Mouse (Mus musculus) embryo, embryonic 9.5 days (tissue): Measurements from ENCODE around the gene Rpl28.
"Not testable (repeated sequence)": the region's sequence is repeated elsewhere in the genome, so short reads cannot be mapped to it uniquely, and the experiment has no call there.

Source experiments
- DNase-seq: peaks from one replicate; pipeline ENCODE4 v3.0.0-alpha.2; 2017; ENCODE audit errors: extremely low spot score

The Rpl28 gene

DNA sequence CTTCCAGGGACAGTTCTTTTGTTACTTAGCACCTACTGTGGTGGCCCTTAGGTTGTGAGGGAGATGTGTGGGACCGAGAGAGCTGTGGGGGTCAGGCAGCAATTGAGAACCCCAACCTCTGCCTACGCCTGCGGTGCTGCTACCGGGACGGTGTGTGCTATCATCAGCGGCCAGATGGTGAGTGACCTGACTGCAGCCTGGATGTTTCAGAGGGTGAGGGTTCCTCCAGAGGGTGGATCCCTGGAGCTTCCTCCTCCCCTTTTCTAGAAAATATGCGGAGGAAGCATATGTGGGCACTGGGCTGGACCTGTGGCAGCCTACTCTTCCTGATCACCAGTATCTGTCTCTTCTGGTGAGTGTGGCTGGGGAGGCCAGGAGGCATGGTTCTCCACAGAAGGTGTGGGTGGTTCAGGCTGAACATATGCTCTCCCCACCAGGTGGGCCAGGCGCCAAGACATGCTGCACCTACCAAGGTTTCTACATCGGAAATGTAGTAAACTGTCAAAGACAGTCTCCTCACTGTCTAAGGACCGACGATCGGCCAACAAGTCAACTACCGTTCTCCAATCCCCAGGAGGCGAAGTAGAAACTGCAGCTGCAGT lies 8.9 kb upstream of the Rpl28 start:
- DNase-seq: no peak

DNA sequence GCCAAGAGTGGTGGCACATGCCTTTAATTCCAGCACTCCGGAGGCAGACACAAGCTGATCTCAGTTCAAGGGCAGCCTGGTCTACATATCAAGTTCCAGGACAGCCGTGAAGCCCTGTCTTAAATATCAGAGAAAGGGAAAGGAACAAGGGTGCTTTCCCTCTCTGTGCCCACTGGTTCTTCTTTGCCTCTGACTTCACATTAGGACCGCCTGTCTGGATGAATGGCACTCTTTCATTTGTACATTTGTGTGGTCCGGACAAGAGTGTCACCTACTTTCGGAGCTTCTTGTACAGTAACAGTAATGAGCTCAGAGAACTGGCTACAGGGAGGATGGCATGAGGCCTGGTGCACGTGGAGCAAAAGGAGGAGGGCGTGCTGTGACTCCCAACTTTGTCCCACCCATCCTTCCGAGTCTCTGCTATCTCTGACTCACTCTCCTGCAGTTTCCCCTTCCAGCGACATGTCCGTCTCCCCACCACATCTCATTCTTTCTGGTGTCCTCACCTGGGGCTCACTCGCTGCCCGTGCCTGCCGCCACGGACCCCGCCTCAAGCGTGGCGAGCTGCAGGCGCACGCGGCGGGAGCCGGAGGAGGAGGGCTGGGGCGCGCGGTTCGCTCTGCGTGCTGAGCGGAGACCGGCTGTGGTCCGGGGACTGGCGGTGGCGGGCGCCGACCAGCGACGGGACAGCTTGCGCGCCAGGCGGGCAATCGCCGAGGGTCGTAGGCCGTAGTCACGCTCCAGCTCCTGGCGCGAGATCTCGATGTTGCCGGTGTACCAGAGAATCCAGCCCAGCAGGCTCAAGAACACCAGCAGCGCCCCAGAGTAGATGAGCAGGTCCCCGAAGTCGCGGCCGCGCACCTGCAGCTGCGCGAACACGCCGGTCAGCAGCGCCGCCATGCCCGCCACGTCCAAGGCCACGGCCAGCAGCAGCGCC lies 3.9 kb upstream of the Rpl28 start:
- DNase-seq: peak; percentile 75

DNA sequence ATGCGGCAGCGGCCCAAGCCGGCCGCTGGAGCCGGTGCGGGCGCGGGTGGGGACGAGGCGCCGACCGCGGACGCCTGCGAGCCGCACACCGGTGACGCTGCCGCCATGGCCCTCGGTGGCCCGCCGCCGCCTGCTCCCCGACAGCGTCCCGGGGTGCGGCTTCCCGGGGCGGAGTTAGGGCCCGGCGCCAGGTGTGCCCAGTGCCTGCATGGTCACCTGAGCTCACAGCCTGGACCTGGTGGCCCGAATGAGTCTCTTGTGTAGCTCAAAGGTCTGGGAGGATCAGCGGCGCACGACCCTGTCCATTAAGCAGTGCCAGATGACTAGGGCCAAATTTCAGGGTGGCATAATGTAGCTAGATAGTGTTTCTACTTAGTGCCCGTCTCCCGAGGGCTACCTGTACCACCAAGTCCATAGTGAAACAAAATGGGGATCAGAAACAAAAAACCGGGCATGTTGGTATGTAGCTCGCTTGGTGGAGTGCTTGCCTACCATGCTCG lies 3.2 kb upstream of the Rpl28 start, which contains the start of gene Tmem238:
Tmem238 (minus strand) TSS at position 221 of the 500 bp plus-strand sequence.
- DNase-seq: peak; percentile 42

DNA sequence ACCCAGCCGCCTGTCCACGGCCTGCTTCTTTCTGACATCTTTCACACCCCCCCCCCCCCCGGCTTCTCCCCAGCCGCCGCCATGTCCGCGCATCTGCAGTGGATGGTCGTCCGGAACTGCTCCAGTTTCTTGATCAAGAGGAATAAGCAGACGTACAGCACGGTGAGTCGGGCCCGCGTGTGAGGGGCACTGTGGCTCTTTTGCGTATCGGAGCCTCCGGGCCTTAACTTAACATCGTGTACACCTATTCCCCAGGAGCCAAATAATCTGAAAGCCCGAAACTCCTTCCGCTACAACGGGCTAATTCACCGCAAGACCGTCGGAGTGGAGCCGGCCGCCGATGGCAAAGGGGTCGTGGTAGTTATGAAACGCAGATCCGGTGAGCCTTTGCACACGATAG lies 574 bp downstream of the Rpl28 start:
- DNase-seq: not testable (repeated sequence)

DNA sequence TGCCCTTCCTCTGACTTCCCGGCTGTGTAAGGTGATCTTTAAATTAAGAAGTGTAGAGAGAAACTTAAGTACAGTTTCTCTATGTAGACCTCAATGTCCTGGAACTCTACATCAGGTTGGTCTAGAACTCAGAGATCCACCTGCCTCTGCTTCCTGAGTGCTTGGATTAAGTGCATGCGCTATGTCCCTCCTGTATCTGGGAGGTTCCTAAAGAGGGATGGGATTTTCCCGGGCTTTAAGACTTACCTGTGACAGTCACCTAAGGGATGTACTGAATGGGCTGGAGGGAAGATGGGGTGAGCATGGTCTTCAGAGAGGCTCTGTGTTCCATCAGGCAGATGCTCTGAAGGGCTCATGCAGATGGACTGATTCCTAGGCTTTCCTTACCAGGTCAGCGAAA lies 1.0 kb downstream of the Rpl28 start:
- no peak for DNase-seq

DNA sequence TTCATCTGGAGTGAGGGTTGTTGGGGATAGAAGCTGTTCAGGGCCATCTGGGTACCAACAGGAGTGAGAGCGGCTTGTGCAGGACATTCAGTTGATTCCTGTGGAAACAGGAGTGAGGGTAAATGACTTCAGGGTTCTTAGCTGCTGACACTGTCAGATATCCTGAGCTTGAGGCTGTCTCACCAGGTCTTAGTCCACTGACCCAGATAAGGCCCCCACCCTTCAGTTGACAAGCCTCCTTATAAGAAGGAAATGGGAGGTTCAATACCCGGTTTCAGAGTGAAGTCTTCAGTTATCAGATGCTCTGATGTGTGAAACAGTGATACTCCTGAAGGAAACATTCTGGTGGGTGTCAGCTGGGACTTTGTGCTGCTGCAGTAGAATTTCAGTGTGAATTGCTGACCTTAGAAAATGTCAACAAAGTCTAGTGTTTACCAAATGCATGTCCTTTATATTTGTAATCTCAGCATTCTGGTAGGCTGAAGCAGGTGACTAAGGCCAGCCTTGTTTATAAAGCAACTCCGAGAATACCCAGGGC lies 2.0 kb downstream of the Rpl28 start:
- DNase-seq: no peak

DNA sequence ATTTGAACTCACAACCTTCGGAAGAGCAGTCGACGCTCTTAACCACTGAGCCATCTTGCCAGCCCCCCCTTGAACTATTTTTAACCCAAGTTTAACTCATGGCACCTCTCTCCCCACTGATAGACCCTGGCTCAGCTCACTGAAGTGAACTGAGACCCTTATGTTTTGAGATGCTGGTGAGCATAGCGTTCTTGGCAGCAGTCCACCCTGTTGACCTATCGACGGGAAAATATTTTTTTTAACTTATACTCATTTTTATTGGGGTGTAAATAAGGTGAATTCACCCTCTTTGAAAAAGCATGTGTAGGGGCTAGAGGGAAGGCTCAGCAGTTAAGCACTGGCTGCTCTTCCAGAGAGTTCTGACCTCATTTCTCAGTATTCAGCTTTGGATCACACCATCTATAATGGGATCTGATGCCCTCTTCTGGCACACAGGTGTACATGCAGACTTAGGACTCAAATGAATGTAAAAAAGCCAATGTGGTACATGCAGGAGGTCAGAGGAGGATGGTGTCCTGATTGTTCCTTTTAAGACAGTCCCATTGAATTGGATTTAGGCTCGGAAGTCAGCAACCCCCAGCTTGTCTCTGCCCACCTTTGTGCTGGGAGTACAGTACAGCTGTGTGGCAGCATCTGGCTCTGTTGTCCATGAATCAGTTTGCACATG lies 3.2 kb downstream of the Rpl28 start:
- peak; percentile 54 for DNase-seq

DNA sequence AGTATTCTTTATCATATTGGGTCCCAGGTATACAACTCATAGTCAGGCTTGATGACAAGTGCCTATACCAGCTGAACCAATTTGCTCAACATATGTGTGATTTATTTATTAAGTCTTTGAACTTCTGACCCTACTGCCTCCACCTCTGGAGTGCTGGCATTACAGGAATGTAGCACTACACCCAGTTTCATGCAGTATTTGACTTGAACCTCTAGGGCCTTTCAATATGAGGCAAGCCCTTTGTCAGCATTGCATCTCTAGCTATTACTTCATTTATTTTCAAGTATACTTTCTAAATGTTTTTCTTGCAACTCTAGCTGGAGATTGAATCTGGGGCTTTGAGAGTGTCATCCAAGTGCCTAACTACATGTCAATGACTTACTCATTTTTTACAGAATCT lies 9.6 kb downstream of the Rpl28 start:
- DNase-seq: no peak

DNA sequence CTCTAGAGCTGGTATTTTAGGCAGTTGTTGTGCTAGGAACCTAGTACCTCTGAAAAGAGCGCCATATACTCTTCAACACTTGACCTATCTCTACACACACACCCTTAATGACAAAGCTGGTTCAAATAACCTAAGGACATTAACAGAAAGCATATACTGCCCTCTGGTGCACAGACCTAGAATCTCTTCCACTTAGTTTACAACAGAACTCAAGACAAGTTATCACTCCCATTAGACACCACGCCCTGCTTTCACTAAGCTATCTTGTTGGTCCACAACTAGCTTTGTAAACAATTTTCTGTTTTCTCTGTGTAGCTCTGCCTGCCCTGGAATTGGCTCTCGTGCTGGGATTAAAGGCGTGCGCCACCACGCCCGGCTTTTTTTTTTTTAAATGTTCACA lies 14.0 kb downstream of the Rpl28 start:
- DNase-seq: peak; percentile 42

DNA sequence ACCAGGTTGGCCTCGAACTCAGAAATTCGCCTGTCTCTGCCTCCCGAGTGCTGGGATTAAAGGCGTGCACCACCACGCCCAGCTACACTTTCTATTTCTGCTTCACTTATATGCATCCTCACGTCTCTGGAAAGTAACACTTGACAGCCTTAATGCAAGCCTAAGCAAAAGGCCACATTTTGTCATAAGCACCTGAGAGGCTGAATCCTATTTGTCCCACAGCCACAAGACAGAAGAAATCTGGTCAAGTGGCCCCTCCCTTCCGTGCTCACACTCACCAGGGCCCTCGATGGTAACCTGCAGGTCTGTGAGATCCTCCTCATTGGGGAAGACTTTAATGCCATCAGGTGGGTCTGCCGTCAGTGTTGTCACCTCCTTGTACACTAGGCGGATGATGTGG lies 18.5 kb downstream of the Rpl28 start:
- DNase-seq: not testable (repeated sequence)

DNA sequence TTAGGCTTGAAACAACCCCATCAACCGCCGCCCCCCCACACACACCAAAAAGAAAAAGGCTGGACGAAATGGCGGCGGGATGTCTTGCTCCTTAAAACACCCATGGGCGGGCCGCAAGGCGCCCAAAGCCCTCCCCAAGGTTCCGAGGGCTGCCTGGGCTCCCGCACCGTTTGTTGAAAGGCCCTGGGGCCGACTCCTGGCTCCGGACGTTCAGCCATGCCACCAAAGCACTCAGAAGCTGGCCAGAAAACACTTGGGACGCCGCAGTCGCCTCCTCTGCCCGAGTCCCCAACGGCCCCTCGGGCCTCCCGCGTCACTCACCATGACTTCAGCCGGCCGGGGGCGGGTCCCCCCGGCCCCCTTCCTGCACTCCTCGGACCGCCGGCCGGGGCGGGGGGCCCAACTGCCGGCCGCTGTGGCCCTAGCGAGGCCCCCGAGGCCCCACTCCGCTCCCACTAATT lies 19.2 kb downstream of the Rpl28 start:
- no peak for DNase-seq

DNA sequence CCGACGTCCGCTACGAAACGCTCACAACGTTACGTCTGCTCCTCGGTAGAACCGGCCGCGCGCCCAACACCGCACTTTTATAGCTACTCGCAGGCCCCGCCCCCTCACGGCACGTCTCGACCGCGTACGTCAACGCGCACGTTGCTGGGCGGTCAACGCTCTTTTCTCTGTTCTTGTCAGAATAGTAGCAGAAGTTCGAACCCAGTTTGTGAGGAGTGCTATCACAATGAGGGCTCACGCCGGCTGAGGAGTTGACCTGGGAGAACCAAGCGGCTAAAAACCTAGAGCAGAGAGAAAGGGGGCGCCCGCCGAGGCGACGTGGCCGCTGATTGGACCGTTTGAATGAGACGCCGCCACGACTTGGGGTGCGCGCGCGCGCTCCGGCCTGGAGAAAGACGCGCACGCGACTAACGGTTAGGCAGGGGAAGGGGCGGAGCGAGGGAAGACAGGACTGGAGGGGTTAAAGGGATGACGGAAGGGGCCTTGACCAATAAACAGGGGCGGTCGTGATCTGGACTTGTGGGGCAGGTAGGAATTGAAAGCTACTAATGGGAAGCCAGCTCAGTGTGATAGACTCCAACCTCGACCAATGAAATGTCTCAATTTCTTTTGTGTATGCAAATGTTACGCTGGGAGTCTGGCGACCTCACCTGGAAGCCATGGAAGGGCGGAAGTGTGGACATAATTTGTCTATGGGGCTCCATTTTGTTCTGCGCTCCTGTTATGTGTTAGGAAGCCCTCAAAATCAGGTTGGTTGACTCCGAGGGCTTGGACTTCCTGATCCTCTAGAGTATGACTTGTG lies 19.8 kb downstream of the Rpl28 start, which contains the start of gene Ube2s:
Ube2s (minus strand) TSS at position 288 of the 802 bp plus-strand sequence.
- peak; percentile 99 for DNase-seq

DNA sequence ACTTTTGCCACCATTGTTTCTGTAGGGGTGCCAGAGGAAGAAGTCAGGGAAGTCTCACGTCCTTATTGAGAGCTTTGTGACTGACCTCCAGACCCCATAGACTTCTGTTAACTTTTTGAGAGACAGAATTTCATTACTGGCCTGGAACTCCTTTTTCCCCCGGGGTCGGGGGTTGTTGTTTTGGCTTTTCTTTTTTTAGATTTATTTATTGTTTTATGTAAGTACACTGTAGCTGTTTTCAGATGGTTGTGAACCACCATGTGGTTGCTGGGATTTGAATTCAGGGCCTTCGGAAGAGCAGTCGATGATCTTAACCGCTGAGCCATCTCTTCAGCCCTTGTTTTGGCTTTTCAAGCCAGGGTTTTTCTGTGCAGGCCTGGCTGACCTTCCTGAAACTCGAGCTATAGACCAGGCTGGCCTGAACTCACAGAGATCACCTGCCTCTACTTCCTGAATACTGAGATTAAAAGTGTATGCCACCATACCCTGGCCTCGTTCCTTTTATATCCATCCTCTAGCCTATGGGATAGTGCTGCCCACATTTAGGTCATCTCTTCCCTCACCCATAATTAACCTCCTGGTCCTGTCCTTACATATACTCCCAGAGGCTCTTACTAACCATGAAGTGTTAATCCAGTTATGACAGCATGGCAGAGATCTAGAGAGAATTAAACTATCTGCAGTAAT lies 20.6 kb downstream of the Rpl28 start:
- DNase-seq: no peak

DNA sequence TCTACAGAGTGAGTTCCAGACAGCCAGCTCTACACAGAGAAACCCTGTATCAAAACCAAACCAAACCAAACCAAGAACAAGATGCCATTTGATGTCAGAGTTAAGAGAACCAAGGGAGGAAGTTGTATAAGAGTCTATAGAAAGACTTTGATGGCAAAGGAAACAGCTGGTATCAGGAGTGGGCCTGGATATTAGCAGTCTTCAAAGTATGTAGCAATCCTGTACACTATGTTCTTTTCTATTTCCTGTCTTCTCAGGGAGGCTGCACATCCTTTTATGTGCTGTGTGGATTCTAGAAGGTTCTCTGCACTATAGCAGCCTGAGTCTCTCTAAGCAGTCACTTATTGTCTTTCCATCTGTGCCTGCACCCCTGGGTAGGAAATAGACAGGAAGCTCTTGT lies 23.9 kb downstream of the Rpl28 start:
- DNase-seq: no peak

DNA sequence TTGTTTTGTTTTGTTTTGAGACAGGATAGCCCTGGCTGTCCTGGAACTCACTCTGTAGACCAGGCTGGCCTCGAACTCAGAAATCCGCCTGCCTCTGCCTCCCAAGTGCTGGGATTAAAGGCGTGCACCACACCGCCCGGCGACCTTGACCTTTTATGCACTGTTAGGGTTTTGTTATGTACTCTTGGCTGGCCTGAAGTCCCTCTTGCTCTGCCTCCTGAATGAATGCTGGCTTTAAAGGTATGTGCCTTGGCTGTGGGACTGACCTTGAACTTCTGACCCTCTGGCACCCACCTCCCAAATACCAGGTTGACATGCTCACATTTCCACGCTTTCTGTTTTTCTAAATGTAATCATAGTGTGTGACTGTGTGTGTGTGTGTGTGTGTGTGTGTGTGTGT lies 28.3 kb downstream of the Rpl28 start:
- DNase-seq: not testable (repeated sequence)

DNA sequence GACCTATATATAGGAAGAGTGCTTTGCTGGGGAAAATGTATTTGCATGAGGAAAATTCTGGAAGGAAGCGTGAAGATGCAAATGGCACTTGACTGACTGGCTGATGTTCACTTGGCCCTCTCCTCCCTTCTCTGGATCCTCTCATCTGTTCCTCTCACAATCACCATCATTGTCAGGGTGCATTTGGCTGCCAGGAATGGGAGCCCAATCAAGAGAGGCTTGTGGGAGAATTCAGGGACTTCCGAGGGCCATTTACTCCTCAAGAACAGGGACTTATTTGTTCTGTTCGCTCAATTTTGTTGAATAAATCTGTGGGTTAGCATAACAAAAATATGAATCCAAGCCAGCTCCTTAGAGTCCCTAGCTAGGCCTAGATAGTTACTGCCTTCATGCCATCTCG lies 29.0 kb downstream of the Rpl28 start:
- DNase-seq: no peak

DNA sequence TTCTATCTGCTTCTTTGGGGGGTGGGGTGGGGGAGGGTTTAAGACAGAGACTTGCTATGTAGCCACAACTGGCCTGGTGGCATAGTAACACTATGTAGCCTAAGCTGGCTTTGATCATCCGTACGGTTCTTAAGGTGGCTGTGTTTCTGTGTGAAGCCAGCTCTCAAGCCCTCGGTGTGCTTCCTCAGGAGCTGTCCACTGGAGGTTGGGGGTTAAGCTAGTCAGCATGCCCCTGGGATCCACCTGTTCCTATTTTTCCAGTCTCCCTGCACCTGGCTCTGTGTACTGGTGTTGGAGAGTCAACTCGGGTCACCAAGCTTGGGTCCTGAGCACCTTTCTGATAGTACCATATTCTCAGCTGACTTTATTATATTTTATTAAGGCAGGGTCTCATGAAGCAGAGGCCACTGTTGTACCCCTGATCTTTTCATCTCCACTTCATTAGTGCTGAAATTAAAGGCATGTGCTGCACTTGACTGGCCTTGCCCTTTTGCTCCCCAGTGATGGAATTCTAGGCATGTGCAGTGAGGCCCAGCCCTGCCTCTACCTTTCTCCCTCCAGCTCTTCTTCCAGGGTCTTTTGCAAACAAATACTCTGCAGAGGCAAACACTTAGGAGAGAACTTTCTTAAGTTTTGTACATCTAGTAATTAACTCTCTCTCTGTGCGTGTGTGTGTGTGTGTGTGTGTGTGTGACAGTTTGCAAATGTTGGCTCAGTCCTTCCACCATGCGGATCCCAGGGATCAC lies 29.7 kb downstream of the Rpl28 start:
- DNase-seq: no peak

DNA sequence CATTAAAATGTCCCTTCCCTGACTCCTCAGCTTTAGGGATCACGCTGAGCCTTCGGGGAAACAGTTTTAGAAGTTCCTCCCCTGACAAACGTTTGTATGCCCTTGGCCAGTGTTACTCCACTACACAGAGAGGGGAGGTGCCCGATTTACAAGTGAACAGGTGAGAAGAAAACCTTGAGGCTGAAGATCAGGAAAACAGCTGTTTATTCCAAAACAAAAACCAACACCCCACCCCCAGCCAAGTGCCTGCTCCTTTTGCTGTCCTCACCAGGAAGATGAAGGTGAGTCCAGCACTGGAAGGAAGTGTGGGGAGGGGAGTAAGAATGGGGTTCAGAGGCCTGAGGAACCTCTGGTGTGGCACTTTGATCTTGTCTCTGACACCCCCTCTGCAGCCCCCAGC lies 32.7 kb downstream of the Rpl28 start:
- no peak for DNase-seq

DNA sequence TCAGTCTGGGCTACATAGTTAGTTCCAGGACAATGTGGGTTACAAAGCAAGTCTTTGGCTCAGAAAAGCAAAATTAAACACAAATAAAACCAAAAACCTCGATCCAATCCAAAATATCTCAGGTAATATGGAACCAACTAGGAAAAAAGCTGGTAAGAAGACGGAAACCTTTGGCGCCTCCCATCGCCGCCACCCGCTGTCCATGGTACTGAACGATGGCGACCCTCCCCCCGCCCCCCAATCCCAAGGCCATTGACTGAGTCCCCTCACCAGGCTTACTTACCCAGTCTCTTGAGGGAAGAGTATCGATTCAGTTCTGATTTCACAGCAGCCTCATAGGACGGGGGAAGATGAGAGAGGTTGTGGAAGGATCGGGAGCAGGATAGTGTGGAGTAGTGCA lies 37.8 kb downstream of the Rpl28 start:
- DNase-seq: no peak
